Mouse (Mus musculus) E14TG2a.4 (cell line): ENCODE data around the gene Nim1k.
A peak's percentile ranks its signal among the peaks of the same experiment; 100 is the strongest.
"Not testable (repeated sequence)": the region's sequence is repeated elsewhere in the genome, so short reads cannot be mapped to it uniquely, and the experiment has no call there.

Source experiments
- H3K27me3 ChIP-seq: 2 replicates; pipeline ENCODE4 v1.6.1; 2014; ENCODE audit warnings: low read length, control low read depth; ENCODE audit not compliant: insufficient read depth
- H3K36me3 ChIP-seq: 2 replicates; pipeline ENCODE4 v1.6.1; 2014; ENCODE audit warnings: low read length, control low read depth; ENCODE audit not compliant: insufficient read depth
- H3K4me1 ChIP-seq: replicated peaks from 2 replicates; pipeline ENCODE4 v1.6.1; 2014; ENCODE audit warnings: low read depth, low read length, control low read depth
- H3K4me3 ChIP-seq: replicated peaks from 2 replicates; pipeline ENCODE4 v1.5.1; 2014; ENCODE audit warnings: mild to moderate bottlenecking, low read length
- H3K9me3 ChIP-seq: 2 replicates; pipeline ENCODE4 v1.6.1; 2014; ENCODE audit warnings: low read length, control low read depth
- CTCF ChIP-seq: conservative IDR thresholded peaks from 2 replicates; pipeline ENCODE4 v1.5.1; 2014; ENCODE audit warnings: low read length
- NANOG ChIP-seq: IDR thresholded peaks from 2 replicates; pipeline ENCODE4 v1.6.1; 2014; ENCODE audit warnings: borderline replicate concordance, low read length, mixed read lengths
- POU5F1 ChIP-seq: IDR thresholded peaks from 2 replicates; pipeline ENCODE4 v1.6.1; 2014; ENCODE audit warnings: low read length, borderline replicate concordance

Nim1k gene

GRCm38 (mm10) chr13:119706953-119707352, 48.7 kb downstream of the Nim1k start:
- Histone ChIP-seq H3K9me3 (no peaks in the 10 kb centered on the region), H3K4me1 (peaks cover 10% of the 10 kb centered on the region; the same call in 1 of the 2 replicates)
- no peak for TF ChIP-seq POU5F1
- TF ChIP-seq CTCF, result no peak
- no peak for TF ChIP-seq NANOG

GRCm38 (mm10) chr13:119706278-119706880, 49.3 kb downstream of the Nim1k start:
- H3K4me3 ChIP-seq, H3K4me1 ChIP-seq, H3K27me3 ChIP-seq, H3K9me3 ChIP-seq: not testable (repeated sequence)
- peaks cover 87% of the 10 kb centered on the region for H3K36me3 ChIP-seq

More at GRCm38 (mm10) chr13:119706953-119707352, 48.7 kb downstream of the Nim1k start:
- Histone ChIP-seq H3K4me3 (no peak overlapping the region), H3K27me3 (no peaks in the 10 kb centered on the region), H3K36me3 (peaks cover 81% of the 10 kb centered on the region)

GRCm38 (mm10) chr13:119704280-119704679, 51.4 kb downstream of the Nim1k start:
- H3K4me3 ChIP-seq, result no peak overlapping the region
- TF ChIP-seq POU5F1 (no peak), NANOG (no peak), CTCF (no peak)
- H3K27me3 ChIP-seq, result no peaks in the 10 kb centered on the region

GRCm38 (mm10) chr13:119698436-119698835, 57.2 kb downstream of the Nim1k start:
- no peak overlapping the region for H3K4me3 ChIP-seq
- H3K36me3 ChIP-seq, result peaks cover 84% of the 10 kb centered on the region
- no peaks in the 10 kb centered on the region for H3K27me3 ChIP-seq
- H3K4me1 ChIP-seq, result peaks cover 49% of the 10 kb centered on the region
- H3K9me3 ChIP-seq, result no peaks in the 10 kb centered on the region
- no peak for TF ChIP-seq CTCF
- TF ChIP-seq POU5F1, result no peak
- TF ChIP-seq NANOG, result no peak

More at GRCm38 (mm10) chr13:119704280-119704679, 51.4 kb downstream of the Nim1k start:
- H3K36me3 ChIP-seq, result peaks cover 96% of the 10 kb centered on the region
- H3K9me3 ChIP-seq, result no peaks in the 10 kb centered on the region
- H3K4me1 ChIP-seq, result peaks cover 3% of the 10 kb centered on the region

- H3K4me1 ChIP-seq, result peaks cover 66% of the 10 kb centered on the region
- TF ChIP-seq NANOG, result no peak
- no peak for TF ChIP-seq CTCF
- TF ChIP-seq POU5F1, result no peak
- H3K36me3 ChIP-seq, result peaks cover 75% of the 10 kb centered on the region
- no peaks in the 10 kb centered on the region for H3K27me3 ChIP-seq
- H3K9me3 ChIP-seq, result no peaks in the 10 kb centered on the region
- H3K4me3 ChIP-seq, result 0 out of 2 replicates have a peak overlapping the region, but pooled peaks have one; percentile 8
These were observed 59.2 kb downstream of the Nim1k start for GRCm38 (mm10) chr13:119696496-119696895.

GRCm38 (mm10) chr13:119695676-119696075, 60.0 kb downstream of the Nim1k start:
- peaks cover 71% of the 10 kb centered on the region for H3K4me1 ChIP-seq
- TF ChIP-seq CTCF (no peak), POU5F1 (no peak), NANOG (no peak)
- peak overlapping the region; percentile 45 for H3K4me3 ChIP-seq
- H3K36me3 ChIP-seq, result peaks cover 67% of the 10 kb centered on the region
- H3K9me3 ChIP-seq, result no peaks in the 10 kb centered on the region
- no peaks in the 10 kb centered on the region for H3K27me3 ChIP-seq

GRCm38 (mm10) chr13:119691958-119692357, 63.7 kb downstream of the Nim1k start:
- Histone ChIP-seq H3K4me3 (peak overlapping the region; percentile 100), H3K4me1 (peaks cover 69% of the 10 kb centered on the region), H3K36me3 (peaks cover 33% of the 10 kb centered on the region)
- not testable (repeated sequence) for H3K27me3 ChIP-seq, H3K9me3 ChIP-seq

GRCm38 (mm10) chr13:119690876-119691620, 64.6 kb downstream of the Nim1k start:
- Histone ChIP-seq H3K36me3 (peaks cover 24% of the 10 kb centered on the region; the same call in 1 of the 2 replicates), H3K4me3 (peak overlapping the region; percentile 100), H3K27me3 (no peaks in the 10 kb centered on the region), H3K9me3 (no peaks in the 10 kb centered on the region), H3K4me1 (peaks cover 60% of the 10 kb centered on the region)
- no peak for TF ChIP-seq CTCF

GRCm38 (mm10) chr13:119690039-119690728, 65.5 kb downstream of the Nim1k start, which contains the start of gene Hmgcs1:
Gene Hmgcs1 (plus strand): TSS chr13:119690379.
- no peaks in the 10 kb centered on the region for H3K27me3 ChIP-seq
- no peaks in the 10 kb centered on the region for H3K9me3 ChIP-seq
- TF ChIP-seq POU5F1 (no peak), NANOG (no peak), CTCF (no peak)
- peaks cover 52% of the 10 kb centered on the region for H3K4me1 ChIP-seq
- H3K36me3 ChIP-seq, result peaks cover 24% of the 10 kb centered on the region; the same call in 1 of the 2 replicates
- H3K4me3 ChIP-seq, result peak within 1 kb of the TSS; percentile 100
